Mouse (Mus musculus): ENCODE results near the gene Stag3. TPM values are rescaled to one million over a fixed set of nuclear protein-coding genes. Genes with fewer than 3 reads are reported as not detected.
A peak's percentile ranks its signal among the peaks of the same experiment; 100 is the strongest.

Gene Stag3
- polyA plus RNA-seq, 1 experiment, result 16.5 TPM

DNA sequence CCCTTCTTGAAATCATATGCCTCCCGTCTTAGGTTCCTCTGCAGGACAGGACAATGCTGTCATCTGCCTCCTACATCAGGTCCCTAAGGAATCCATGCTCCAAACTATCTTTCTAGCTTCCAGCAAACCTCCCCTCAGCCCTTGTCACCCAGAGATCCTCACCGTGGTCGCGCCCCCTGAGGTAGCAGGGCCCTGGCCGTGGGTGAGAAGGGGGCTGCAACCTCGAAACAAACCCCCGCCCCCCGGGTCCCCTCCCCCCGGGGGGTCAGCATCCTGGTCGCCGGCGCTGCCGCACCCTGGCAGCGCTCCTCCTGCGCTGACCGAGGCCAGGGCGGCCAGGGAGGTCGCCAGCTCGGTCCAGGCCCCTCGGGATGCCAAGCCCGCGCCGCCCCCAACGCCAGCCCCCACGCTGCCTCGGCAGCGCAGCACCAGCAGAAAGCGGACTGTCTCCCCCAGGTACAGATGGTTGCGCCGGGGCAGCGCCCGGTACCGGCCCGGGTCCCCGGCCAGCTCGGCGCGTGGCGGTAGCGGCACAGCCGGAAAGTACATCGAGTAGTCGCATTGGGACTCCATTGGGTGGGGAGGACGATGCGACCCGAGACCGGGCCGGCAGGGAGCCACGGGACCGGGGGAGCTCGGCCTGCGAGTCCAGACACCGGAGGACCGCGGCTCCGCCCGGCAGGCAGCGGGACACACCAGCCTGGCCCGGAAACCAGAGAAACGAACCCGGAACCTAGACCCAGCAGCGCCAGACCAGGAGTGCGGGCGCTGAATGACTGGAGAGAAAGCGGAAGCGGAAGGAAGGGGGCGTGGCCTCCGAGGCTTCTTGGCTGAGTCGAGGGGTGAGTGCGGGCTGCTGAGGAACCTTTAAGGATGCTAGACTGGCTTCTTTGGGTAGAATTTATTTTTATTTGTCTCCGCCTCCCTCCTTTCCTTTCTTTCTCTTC is 16.5 kb upstream of the Stag3 start, which contains the start of gene BC037034:
Gene BC037034 (minus strand): TSS at position 774 of the 947 bp plus-strand sequence.
- Histone ChIP-seq H3K4me3 (ENCODE audit: low read depth, low read length) (peak within 1 kb of the TSS; percentile 84), H3K4me1 (ENCODE audit: control insufficient read depth, insufficient read depth, low read length) (no peaks in the 10 kb centered on the region), H3K36me3 (ENCODE audit: control insufficient read depth, insufficient read depth, low read length, poor library complexity, severe bottlenecking) (peaks cover 10% of the 10 kb centered on the region; the same call in 1 of the 2 replicates), H3K27me3 (ENCODE audit: control insufficient read depth, insufficient read depth, low read length, poor library complexity, severe bottlenecking) (no peaks in the 10 kb centered on the region), H3K27ac (ENCODE audit: insufficient read depth, low read length) (no peak within 1 kb of the TSS), H3K9me3 (replicated peaks; ENCODE audit: control insufficient read depth, insufficient read depth, low read length, poor library complexity, severe bottlenecking) (no peaks in the 10 kb centered on the region), H3K9ac (ENCODE audit: low read depth, poor library complexity, severe bottlenecking) (peak within 1 kb of the TSS; percentile 88)
- TF ChIP-seq POLR2A (IDR thresholded peaks at IDR 0.05; ENCODE audit: insufficient read depth, low read length) (peak; percentile 68), CTCF (IDR thresholded peaks at IDR 0.05; ENCODE audit: low read depth, low read length) (no peak), EP300 (IDR thresholded peaks at IDR 0.05; ENCODE audit: insufficient read depth, low read depth, low read length) (no peak)

DNA sequence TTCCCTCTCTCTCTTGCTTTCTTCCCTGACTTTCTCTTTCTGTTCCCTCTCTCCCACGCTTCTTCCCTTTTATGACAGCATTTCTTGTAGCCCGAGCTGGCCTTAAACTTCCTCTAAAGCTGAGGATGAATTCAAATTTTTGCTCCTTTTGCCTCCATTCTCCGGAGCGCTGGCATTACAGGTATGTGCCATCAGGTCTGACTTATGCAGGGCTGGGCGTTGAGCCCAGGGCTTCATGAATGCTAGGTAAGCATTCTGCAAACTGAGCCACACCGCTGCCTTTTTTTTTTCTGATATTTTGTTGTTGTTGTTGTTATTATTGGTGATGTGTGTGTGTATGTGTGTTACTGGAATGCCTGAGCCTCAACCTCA is 15.8 kb upstream of the Stag3 start:
- Histone ChIP-seq H3K9ac (ENCODE audit: low read depth, poor library complexity, severe bottlenecking) (peak overlapping the region; percentile 88), H3K36me3 (ENCODE audit: control insufficient read depth, insufficient read depth, low read length, poor library complexity, severe bottlenecking) (peaks cover 9% of the 10 kb centered on the region; the same call in 1 of the 2 replicates), H3K9me3 (replicated peaks; ENCODE audit: control insufficient read depth, insufficient read depth, low read length, poor library complexity, severe bottlenecking) (no peaks in the 10 kb centered on the region), H3K4me3 (ENCODE audit: low read depth, low read length) (peak overlapping the region; percentile 84), H3K27me3 (ENCODE audit: control insufficient read depth, insufficient read depth, low read length, poor library complexity, severe bottlenecking) (no peaks in the 10 kb centered on the region), H3K27ac (ENCODE audit: insufficient read depth, low read length) (no peak overlapping the region), H3K4me1 (ENCODE audit: control insufficient read depth, insufficient read depth, low read length) (no peaks in the 10 kb centered on the region)
- TF ChIP-seq CTCF (IDR thresholded peaks at IDR 0.05; ENCODE audit: low read depth, low read length) (no peak), POLR2A (IDR thresholded peaks at IDR 0.05; ENCODE audit: insufficient read depth, low read length) (no peak), EP300 (IDR thresholded peaks at IDR 0.05; ENCODE audit: insufficient read depth, low read depth, low read length) (no peak)

GRCm38 (mm10) chr5:138265712-138266111 is 14.3 kb upstream of the Stag3 start:
- H3K27me3 ChIP-seq (ENCODE audit: control insufficient read depth, insufficient read depth, low read length, poor library complexity, severe bottlenecking), result no peaks in the 10 kb centered on the region
- no peaks in the 10 kb centered on the region for H3K9me3 ChIP-seq (replicated peaks; ENCODE audit: control insufficient read depth, insufficient read depth, low read length, poor library complexity, severe bottlenecking)
- H3K4me3 ChIP-seq (ENCODE audit: low read depth, low read length), result no peak overlapping the region
- no peak overlapping the region for H3K27ac ChIP-seq (ENCODE audit: insufficient read depth, low read length)
- H3K4me1 ChIP-seq (ENCODE audit: control insufficient read depth, insufficient read depth, low read length), result no peaks in the 10 kb centered on the region
- H3K9ac ChIP-seq (ENCODE audit: low read depth, poor library complexity, severe bottlenecking), result no peak overlapping the region
- TF ChIP-seq EP300 (IDR thresholded peaks at IDR 0.05; ENCODE audit: insufficient read depth, low read depth, low read length) (no peak), CTCF (IDR thresholded peaks at IDR 0.05; ENCODE audit: low read depth, low read length) (no peak), POLR2A (IDR thresholded peaks at IDR 0.05; ENCODE audit: insufficient read depth, low read length) (no peak)
- H3K36me3 ChIP-seq (ENCODE audit: control insufficient read depth, insufficient read depth, low read length, poor library complexity, severe bottlenecking), result peaks cover 3% of the 10 kb centered on the region; the same call in 1 of the 2 replicates

DNA sequence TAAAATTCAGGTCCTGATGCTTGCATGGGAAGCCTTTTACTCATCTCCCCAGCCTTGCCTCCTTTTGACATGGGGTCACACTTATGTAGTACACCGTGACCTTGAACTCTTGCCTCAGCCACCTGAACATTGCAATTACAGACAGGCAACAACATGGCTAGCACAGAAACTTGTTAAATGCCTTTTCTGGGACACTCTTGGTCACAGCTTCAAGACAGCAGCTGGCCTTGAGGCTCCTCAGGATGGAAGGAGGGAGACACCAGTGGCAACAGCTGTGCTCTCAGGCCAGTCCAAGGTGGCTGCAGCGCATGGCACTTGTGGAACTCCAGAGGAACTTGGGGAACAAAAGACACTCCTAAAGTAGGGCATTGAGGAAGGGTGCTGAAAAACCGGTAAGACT is 12.9 kb upstream of the Stag3 start:
- Histone ChIP-seq H3K9me3 (replicated peaks; ENCODE audit: control insufficient read depth, insufficient read depth, low read length, poor library complexity, severe bottlenecking) (no peaks in the 10 kb centered on the region), H3K4me1 (ENCODE audit: control insufficient read depth, insufficient read depth, low read length) (no peaks in the 10 kb centered on the region), H3K27ac (ENCODE audit: insufficient read depth, low read length) (no peak overlapping the region), H3K36me3 (ENCODE audit: control insufficient read depth, insufficient read depth, low read length, poor library complexity, severe bottlenecking) (no peaks in the 10 kb centered on the region), H3K9ac (ENCODE audit: low read depth, poor library complexity, severe bottlenecking) (no peak overlapping the region), H3K27me3 (ENCODE audit: control insufficient read depth, insufficient read depth, low read length, poor library complexity, severe bottlenecking) (no peaks in the 10 kb centered on the region), H3K4me3 (ENCODE audit: low read depth, low read length) (no peak overlapping the region)
- no peak for TF ChIP-seq CTCF (IDR thresholded peaks at IDR 0.05; ENCODE audit: low read depth, low read length)
- no peak for TF ChIP-seq POLR2A (IDR thresholded peaks at IDR 0.05; ENCODE audit: insufficient read depth, low read length)
- TF ChIP-seq EP300 (IDR thresholded peaks at IDR 0.05; ENCODE audit: insufficient read depth, low read depth, low read length), result no peak

- no peak overlapping the region for H3K4me3 ChIP-seq (ENCODE audit: low read depth, low read length)
- H3K27me3 ChIP-seq (ENCODE audit: control insufficient read depth, insufficient read depth, low read length, poor library complexity, severe bottlenecking), result no peaks in the 10 kb centered on the region
- no peaks in the 10 kb centered on the region for H3K36me3 ChIP-seq (ENCODE audit: control insufficient read depth, insufficient read depth, low read length, poor library complexity, severe bottlenecking)
- H3K9ac ChIP-seq (ENCODE audit: low read depth, poor library complexity, severe bottlenecking), result no peak overlapping the region
- H3K27ac ChIP-seq (ENCODE audit: insufficient read depth, low read length), result no peak overlapping the region
- no peaks in the 10 kb centered on the region for H3K9me3 ChIP-seq (replicated peaks; ENCODE audit: control insufficient read depth, insufficient read depth, low read length, poor library complexity, severe bottlenecking)
- H3K4me1 ChIP-seq (ENCODE audit: control insufficient read depth, insufficient read depth, low read length), result no peaks in the 10 kb centered on the region
- TF ChIP-seq POLR2A (IDR thresholded peaks at IDR 0.05; ENCODE audit: insufficient read depth, low read length) (no peak), CTCF (IDR thresholded peaks at IDR 0.05; ENCODE audit: low read depth, low read length) (no peak), EP300 (IDR thresholded peaks at IDR 0.05; ENCODE audit: insufficient read depth, low read depth, low read length) (no peak)
Observed at GRCm38 (mm10) chr5:138268980-138269379, 11.1 kb upstream of the Stag3 start.

DNA sequence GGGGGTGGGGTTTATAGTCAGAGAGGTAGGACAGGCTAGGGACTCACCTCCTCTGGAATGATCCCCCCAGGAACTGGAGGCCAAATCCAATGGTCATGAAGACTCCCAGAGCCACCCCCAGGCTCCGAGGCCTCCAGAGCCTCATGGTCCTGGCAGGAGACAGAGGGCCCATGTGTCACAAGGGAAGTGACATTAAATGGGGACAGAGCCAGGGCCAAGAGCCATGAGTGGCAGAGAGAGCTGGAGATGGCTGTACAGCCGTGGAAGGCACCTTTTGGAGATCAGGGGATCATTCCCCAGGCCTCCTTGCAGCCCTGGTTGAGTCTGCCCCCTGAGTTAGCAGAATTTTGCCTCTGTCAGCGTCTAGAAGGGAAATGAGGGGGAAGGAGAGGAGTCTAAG is 8.8 kb upstream of the Stag3 start:
- Histone ChIP-seq H3K4me3 (ENCODE audit: low read depth, low read length) (no peak overlapping the region), H3K9ac (ENCODE audit: low read depth, poor library complexity, severe bottlenecking) (no peak overlapping the region), H3K36me3 (ENCODE audit: control insufficient read depth, insufficient read depth, low read length, poor library complexity, severe bottlenecking) (no peaks in the 10 kb centered on the region), H3K4me1 (ENCODE audit: control insufficient read depth, insufficient read depth, low read length) (no peaks in the 10 kb centered on the region), H3K27ac (ENCODE audit: insufficient read depth, low read length) (no peak overlapping the region), H3K9me3 (replicated peaks; ENCODE audit: control insufficient read depth, insufficient read depth, low read length, poor library complexity, severe bottlenecking) (no peaks in the 10 kb centered on the region), H3K27me3 (ENCODE audit: control insufficient read depth, insufficient read depth, low read length, poor library complexity, severe bottlenecking) (no peaks in the 10 kb centered on the region)
- no peak for TF ChIP-seq CTCF (IDR thresholded peaks at IDR 0.05; ENCODE audit: low read depth, low read length)
